Mouse (Mus musculus) lung, adult 2 months (tissue): ENCODE measurements at regions not wholly inside any gene's neighbourhood (a gene's known extent, or its start where the extent isn't known, plus 50 kb on each side); places are given as distances from the start of the nearest gene placed in this dataset.

Source experiments
- CTCF ChIP-seq: fragments of 200-500 bp; IDR thresholded peaks from 2 replicates; pipeline ENCODE4 v1.5.1; 2011; ENCODE audit warnings: mild to moderate bottlenecking, low read length, control low read depth; ENCODE audit not compliant: insufficient read depth
- POLR2A ChIP-seq: fragments of 200-500 bp; IDR thresholded peaks from 2 replicates; pipeline ENCODE4 v1.6.1; 2011; ENCODE audit warnings: low read depth, mild to moderate bottlenecking, control low read depth, low read length, borderline replicate concordance; ENCODE audit errors: extremely low read depth

- TF ChIP-seq POLR2A = no peak
- no peak for TF ChIP-seq CTCF
Measured at GRCm38 (mm10) chr13:71617198-71617597, 346.3 kb downstream of the Irx1 start.
